Mouse (Mus musculus): ENCODE results near the gene Iqck. TPM values are rescaled to one million over a fixed set of nuclear protein-coding genes. Genes with fewer than 3 reads are reported as not detected.

Gene Iqck
- total and polyA plus RNA-seq, 2 experiments from 2014 or later, result 4.4 to 4.8 TPM

- Histone ChIP-seq H3K27me3 (ENCODE audit: insufficient read depth, low read length) (no peaks in the 10 kb centered on the region), H3K9me3 (ENCODE audit: low read length) (no peaks in the 10 kb centered on the region), H3K9ac (replicated peaks; ENCODE audit: low read length) (no peak overlapping the region), H3K36me3 (ENCODE audit: insufficient read depth, low read length) (no peaks in the 10 kb centered on the region), H3K4me3 (ENCODE audit: low read length) (no peak overlapping the region), H3K4me2 (ENCODE audit: low read depth, low read length) (no peak overlapping the region), H3K27ac (no peak overlapping the region), H3K4me1 (ENCODE audit: insufficient read depth, low read length) (peaks cover 35% of the 10 kb centered on the region)
- 0 out of 2 replicates have a peak, but pooled peaks have one; percentile 5 for ATAC-seq
- TF ChIP-seq CTCF (IDR thresholded peaks at IDR 0.05; ENCODE audit: low read depth), result no peak
- WGBS, result 47% methylated on average over 6 of the region's 6 CpGs
- DNase-seq (ENCODE audit: low spot score), result no peak
These were observed 134.7 kb downstream of the Iqck start for GRCm38 (mm10) chr7:118990282-118990681.

GRCm38 (mm10) chr7:118991341-118991884, 135.9 kb downstream of the Iqck start:
- Histone ChIP-seq H3K27me3 (ENCODE audit: insufficient read depth, low read length) (no peaks in the 10 kb centered on the region), H3K9me3 (ENCODE audit: low read length) (no peaks in the 10 kb centered on the region), H3K36me3 (ENCODE audit: insufficient read depth, low read length) (no peaks in the 10 kb centered on the region), H3K4me2 (ENCODE audit: low read depth, low read length) (peak overlapping the region; percentile 89; the same call in 1 of the 2 replicates), H3K4me1 (ENCODE audit: insufficient read depth, low read length) (peaks cover 35% of the 10 kb centered on the region), H3K4me3 (ENCODE audit: low read length) (no peak overlapping the region), H3K27ac (0 out of 2 replicates have a peak overlapping the region, but pooled peaks have one; percentile 69), H3K9ac (replicated peaks; ENCODE audit: low read length) (no peak overlapping the region)
- no peak for ATAC-seq
- DNase-seq (ENCODE audit: low spot score), result peak; percentile 61
- TF ChIP-seq CTCF (IDR thresholded peaks at IDR 0.05; ENCODE audit: low read depth), result no peak
- WGBS, result 16% methylated on average over 4 of the region's 4 CpGs

DNA sequence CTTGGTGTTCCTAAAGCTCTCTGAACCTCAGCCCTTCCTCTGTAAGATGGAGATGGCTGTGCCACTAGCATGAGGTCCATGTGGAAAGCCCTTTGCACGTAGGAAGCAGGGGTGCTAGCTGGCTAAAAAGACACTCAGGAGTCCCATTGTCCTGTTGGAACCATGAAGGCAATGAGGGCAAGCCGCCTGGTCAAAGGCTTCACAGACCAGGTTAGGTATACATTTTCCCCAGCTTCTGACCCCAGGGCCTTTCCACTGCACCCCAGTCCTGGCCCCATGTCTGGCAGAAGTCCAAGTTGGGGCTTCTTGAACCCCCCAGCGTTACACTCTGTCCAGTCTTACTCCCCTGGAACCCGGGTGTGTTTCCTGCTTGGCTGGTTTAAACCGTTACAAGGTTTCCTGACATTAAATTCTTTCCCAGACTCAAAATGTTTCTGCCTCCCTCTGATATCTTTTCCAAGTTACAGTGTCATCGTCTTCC, 136.6 kb downstream of the Iqck start:
- Histone ChIP-seq H3K9me3 (ENCODE audit: low read length) (no peaks in the 10 kb centered on the region), H3K27ac (peak overlapping the region; percentile 69; the same call in 1 of the 2 replicates), H3K4me1 (ENCODE audit: insufficient read depth, low read length) (peaks cover 35% of the 10 kb centered on the region), H3K9ac (replicated peaks; ENCODE audit: low read length) (no peak overlapping the region), H3K36me3 (ENCODE audit: insufficient read depth, low read length) (no peaks in the 10 kb centered on the region), H3K4me2 (ENCODE audit: low read depth, low read length) (peak overlapping the region; percentile 89), H3K4me3 (ENCODE audit: low read length) (no peak overlapping the region), H3K27me3 (ENCODE audit: insufficient read depth, low read length) (no peaks in the 10 kb centered on the region)
- DNase-seq (ENCODE audit: low spot score), result no peak
- ATAC-seq, result no peak
- no peak for TF ChIP-seq CTCF (IDR thresholded peaks at IDR 0.05; ENCODE audit: low read depth)
- WGBS, result 15% methylated on average over 6 of the region's 6 CpGs

GRCm38 (mm10) chr7:118992623-118993405, 137.3 kb downstream of the Iqck start:
- peak; percentile 45 for DNase-seq (ENCODE audit: low spot score)
- H3K4me3 ChIP-seq (ENCODE audit: low read length), result peak overlapping the region; percentile 62
- TF ChIP-seq CTCF (IDR thresholded peaks at IDR 0.05; ENCODE audit: low read depth), result no peak
- H3K36me3 ChIP-seq (ENCODE audit: insufficient read depth, low read length), result no peaks in the 10 kb centered on the region
- H3K27ac ChIP-seq, result peak overlapping the region; percentile 69
- WGBS, result 12% methylated on average over 13 of the region's 13 CpGs
- no peak for ATAC-seq
- peak overlapping the region; percentile 89 for H3K4me2 ChIP-seq (ENCODE audit: low read depth, low read length)
- H3K27me3 ChIP-seq (ENCODE audit: insufficient read depth, low read length), result no peaks in the 10 kb centered on the region
- H3K9me3 ChIP-seq (ENCODE audit: low read length), result no peaks in the 10 kb centered on the region
- peak overlapping the region; percentile 61; the same call in 1 of the 2 replicates for H3K9ac ChIP-seq (replicated peaks; ENCODE audit: low read length)
- peaks cover 35% of the 10 kb centered on the region for H3K4me1 ChIP-seq (ENCODE audit: insufficient read depth, low read length)

DNA sequence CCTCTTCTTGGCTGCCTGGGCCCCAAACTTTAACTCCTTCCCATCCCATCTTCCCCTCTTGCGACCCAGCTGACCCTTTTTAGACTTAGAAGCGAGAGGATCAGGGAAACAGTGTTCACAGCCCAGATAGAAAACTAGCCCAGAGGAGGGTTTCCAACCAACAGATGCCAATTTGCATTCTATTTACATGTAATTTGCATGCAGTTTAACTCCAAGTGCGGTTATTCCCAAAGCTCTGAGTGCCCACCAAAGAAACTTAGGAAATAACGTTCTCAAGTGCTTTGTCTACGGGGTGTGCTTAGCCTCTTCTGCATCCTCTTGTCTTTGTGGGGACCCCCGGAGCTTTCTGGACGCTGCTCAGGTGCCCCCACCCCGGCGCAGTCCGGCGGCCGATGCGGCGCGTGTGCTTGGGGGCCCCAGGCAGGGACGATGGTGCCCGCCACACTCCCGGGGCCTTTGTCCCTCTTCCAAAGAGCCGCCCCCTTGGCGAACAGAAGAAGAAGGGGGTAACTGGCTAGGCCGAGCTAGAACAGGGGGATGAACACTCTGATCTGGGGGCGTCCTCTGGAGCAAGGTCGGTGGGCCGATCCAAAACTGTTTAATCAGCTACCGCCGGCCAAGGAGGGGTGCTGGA, 138.2 kb downstream of the Iqck start:
- Histone ChIP-seq H3K27me3 (ENCODE audit: insufficient read depth, low read length) (no peaks in the 10 kb centered on the region), H3K4me2 (ENCODE audit: low read depth, low read length) (peak overlapping the region; percentile 89), H3K9ac (replicated peaks; ENCODE audit: low read length) (peak overlapping the region; percentile 61), H3K27ac (peak overlapping the region; percentile 69; the same call in 1 of the 2 replicates), H3K4me3 (ENCODE audit: low read length) (peak overlapping the region; percentile 62), H3K4me1 (ENCODE audit: insufficient read depth, low read length) (peaks cover 35% of the 10 kb centered on the region), H3K36me3 (ENCODE audit: insufficient read depth, low read length) (no peaks in the 10 kb centered on the region), H3K9me3 (ENCODE audit: low read length) (no peaks in the 10 kb centered on the region)
- DNase-seq (ENCODE audit: low spot score), result peak; percentile 55
- TF ChIP-seq CTCF (IDR thresholded peaks at IDR 0.05; ENCODE audit: low read depth), result no peak
- 4% methylated on average over 26 of the region's 26 CpGs for WGBS
- ATAC-seq, result peak; percentile 6; the same call in 1 of the 2 replicates

DNA sequence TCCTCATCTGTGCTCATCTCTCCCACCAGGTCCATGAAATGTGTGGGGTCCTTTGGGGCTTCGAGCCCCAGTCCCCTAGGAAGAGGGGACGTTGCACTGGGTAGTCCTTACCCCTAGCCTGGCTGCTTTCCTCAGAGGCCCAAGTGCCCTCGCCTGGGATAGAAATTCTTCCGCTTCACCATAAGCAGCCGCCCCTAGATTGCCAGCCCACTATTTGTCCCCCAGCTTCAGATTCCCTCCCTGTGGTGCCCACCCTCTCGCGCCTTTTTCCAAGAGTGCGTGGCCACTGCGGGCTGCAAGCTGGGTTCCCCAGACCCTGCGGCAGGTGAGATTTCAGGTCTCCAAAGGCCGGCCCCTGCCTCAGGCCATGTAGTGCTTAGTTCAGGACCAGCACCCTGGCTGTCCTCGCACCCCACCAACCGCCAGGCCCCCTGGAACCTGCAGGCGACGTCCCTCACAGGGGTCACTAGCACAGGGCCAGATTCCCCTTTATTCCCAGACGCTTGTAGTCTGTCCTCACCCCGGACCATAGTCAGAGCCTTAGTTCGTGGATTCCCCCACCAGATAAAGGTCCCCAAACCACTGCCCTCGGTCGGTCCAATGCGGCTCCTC, 138.8 kb downstream of the Iqck start:
- ATAC-seq (peak; percentile 7; the same call in 1 of the 2 replicates), DNase-seq (ENCODE audit: low spot score) (no peak)
- H3K4me1 ChIP-seq (ENCODE audit: insufficient read depth, low read length), result peaks cover 35% of the 10 kb centered on the region
- H3K27ac ChIP-seq, result peak overlapping the region; percentile 69
- peak overlapping the region; percentile 61 for H3K9ac ChIP-seq (replicated peaks; ENCODE audit: low read length)
- H3K4me2 ChIP-seq (ENCODE audit: low read depth, low read length), result peak overlapping the region; percentile 89
- H3K4me3 ChIP-seq (ENCODE audit: low read length), result peak overlapping the region; percentile 62
- TF ChIP-seq CTCF (IDR thresholded peaks at IDR 0.05; ENCODE audit: low read depth), result no peak
- H3K9me3 ChIP-seq (ENCODE audit: low read length), result no peaks in the 10 kb centered on the region
- WGBS, result 2% methylated on average over 21 of the region's 21 CpGs
- no peaks in the 10 kb centered on the region for H3K27me3 ChIP-seq (ENCODE audit: insufficient read depth, low read length)
- no peaks in the 10 kb centered on the region for H3K36me3 ChIP-seq (ENCODE audit: insufficient read depth, low read length)
